Mouse (Mus musculus): Measurements from ENCODE around the gene Elovl1.

- no peak for TF ChIP-seq CTCF (IDR thresholded peaks at IDR 0.05; ENCODE audit: low read depth, low read length)
- TF ChIP-seq POLR2A (IDR thresholded peaks at IDR 0.05; ENCODE audit: extremely low read depth, insufficient read depth, low read length) = no peak
Observed at GRCm38 (mm10) chr4:118415779-118416178, 12.1 kb upstream of the Elovl1 start.

Data from liver, adult 2 months (tissue).